ENCODE assay signal across 8 mouse cellular contexts in the genomic region with DNA sequence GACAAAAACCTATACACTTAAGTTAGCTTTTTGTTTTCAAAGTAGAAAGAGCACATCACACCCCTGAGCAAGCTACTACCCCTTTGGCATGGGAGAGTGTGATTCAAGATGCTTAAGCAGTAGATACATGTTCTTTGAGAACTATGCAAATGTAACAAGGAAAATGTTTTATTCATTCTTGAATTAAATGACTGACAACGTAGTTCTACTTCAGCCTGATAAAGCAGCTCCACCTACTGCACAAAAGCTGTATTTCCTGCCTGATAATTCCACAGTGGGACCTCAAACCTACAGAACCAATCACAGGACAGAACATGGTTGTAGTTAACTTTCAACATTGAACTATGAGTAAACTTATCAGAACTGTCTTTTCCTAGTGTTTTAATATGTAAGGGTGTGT.
DNase-seq lines count a peak whose midpoint lies in the region; ATAC-seq and TF ChIP-seq lines count a peak whose summit lies in the region.

No protein-coding gene starts in this region.

- peak; percentile 24; the same call in 1 of the 2 replicates for TF ChIP-seq CTCF in cerebellum, adult 2 months (IDR thresholded peaks at IDR 0.05; ENCODE audit: borderline replicate concordance, insufficient read depth, low read depth, low read length)

- no peaks in the 10 kb centered on the region for H3K9me3 ChIP-seq in heart, embryonic 11.5 days (replicated peaks; ENCODE audit: control insufficient read depth, low read length)

- peak; percentile 34 for DNase-seq in heart, postnatal 4 days
- peak; percentile 57 for DNase-seq in CD4-positive, CD25-positive, alpha-beta regulatory T cell, adult 2 months (ENCODE audit: low read depth, low spot score)
- peak; percentile 20 to 29 for DNase-seq in cerebellum, adult 2 months
- DNase-seq in kidney, adult 8-10 months = peak; percentile 14 to 40
- DNase-seq in lung, postnatal 25 days (ENCODE audit: low spot score) = peak; percentile 24
- DNase-seq in gastrocnemius, adult 8-10 months (ENCODE audit: low spot score in 2 of 2) = no peak

- H3K27me3 ChIP-seq in heart, embryonic 11.5 days (ENCODE audit: control insufficient read depth, insufficient read depth, low read length) = no peaks in the 10 kb centered on the region
- H3K27me3 ChIP-seq in cerebellum, adult 2 months (ENCODE audit: control insufficient read depth, insufficient read depth, low read length) = no peaks in the 10 kb centered on the region

- TF ChIP-seq POLR2A in cerebellum, adult 2 months (IDR thresholded peaks at IDR 0.05; ENCODE audit: borderline replicate concordance, insufficient read depth, low read length) = no peak

- no peaks in the 10 kb centered on the region for H3K36me3 ChIP-seq in heart, embryonic 11.5 days (ENCODE audit: control insufficient read depth, insufficient read depth, low read length)

- H3K4me3 ChIP-seq in heart, embryonic 11.5 days (ENCODE audit: low read depth, low read length) = no peak overlapping the region
- H3K4me3 ChIP-seq in cerebellum, adult 2 months (replicated peaks; ENCODE audit: insufficient read depth, low read depth, low read length) = no peak overlapping the region

- no peak overlapping the region for H3K27ac ChIP-seq in heart, embryonic 11.5 days (ENCODE audit: low read depth, low read length)
- H3K27ac ChIP-seq in cerebellum, adult 2 months (ENCODE audit: insufficient read depth, low read length) = no peak overlapping the region

- H3K9ac ChIP-seq in heart, embryonic 11.5 days (ENCODE audit: low read depth, low read length) = no peak overlapping the region

- ATAC-seq in heart, embryonic 11.5 days (replicated peaks; ENCODE audit: insufficient number of reproducible peaks, low FRiP score, low TSS enrichment) = no peak
- no peak for ATAC-seq in erythroblast, adult 5-6 weeks (replicated peaks; ENCODE audit: low FRiP score, poor library complexity, severe bottlenecking)

- 26% methylated on average over 1 of the region's 1 CpGs for WGBS in heart, embryonic 11.5 days (ENCODE audit: insufficient replicate concordance)
- 31% methylated on average over 1 of the region's 1 CpGs for WGBS in cerebellum, adult 2 months

- H3K4me2 ChIP-seq in heart, embryonic 11.5 days = no peak overlapping the region

- H3K4me1 ChIP-seq in heart, embryonic 11.5 days (ENCODE audit: control insufficient read depth, insufficient read depth, low read length) = peaks cover 3% of the 10 kb centered on the region; the same call in 1 of the 2 replicates
- peaks cover 8% of the 10 kb centered on the region; the same call in 1 of the 2 replicates for H3K4me1 ChIP-seq in cerebellum, adult 2 months (ENCODE audit: control insufficient read depth, insufficient read depth, low read length)

Comparison
In these comparisons a context has a peak if more than half of its experiments do, and no peak if none do; other contexts are left out.
1. DNase-seq: peak in heart, postnatal 4 days (single experiment), CD4-positive, CD25-positive, alpha-beta regulatory T cell, adult 2 months (single experiment), cerebellum, adult 2 months (2 of 2), kidney, adult 8-10 months (2 of 2) and lung, postnatal 25 days (single experiment); none in gastrocnemius, adult 8-10 months (0 of 2).